Mouse (Mus musculus): ENCODE measurements around the gene Psrc1.

Gene Psrc1

DNA sequence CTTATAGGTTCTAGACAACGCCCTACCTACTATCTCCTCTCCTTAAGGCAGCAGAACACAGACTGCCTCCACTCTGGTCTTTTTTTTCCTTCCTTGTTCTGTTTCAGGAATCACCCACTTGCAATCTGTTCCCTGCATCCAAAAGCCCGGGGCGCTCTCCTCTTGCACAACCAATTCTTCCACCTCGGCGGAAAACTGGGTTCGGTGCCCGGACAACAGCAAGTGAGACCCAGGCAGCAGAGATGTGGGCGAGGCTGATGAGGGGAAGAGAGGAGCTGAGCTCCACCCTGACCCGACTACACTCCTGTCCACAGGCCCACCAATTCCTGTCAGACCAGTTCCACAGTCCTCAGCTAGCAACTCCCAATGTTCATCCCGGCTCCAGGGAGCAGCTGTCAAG is 2.5 kb downstream of the Psrc1 start:
- no peak for DNase-seq (ENCODE audit: extremely low spot score, low read depth, low spot score)

DNA sequence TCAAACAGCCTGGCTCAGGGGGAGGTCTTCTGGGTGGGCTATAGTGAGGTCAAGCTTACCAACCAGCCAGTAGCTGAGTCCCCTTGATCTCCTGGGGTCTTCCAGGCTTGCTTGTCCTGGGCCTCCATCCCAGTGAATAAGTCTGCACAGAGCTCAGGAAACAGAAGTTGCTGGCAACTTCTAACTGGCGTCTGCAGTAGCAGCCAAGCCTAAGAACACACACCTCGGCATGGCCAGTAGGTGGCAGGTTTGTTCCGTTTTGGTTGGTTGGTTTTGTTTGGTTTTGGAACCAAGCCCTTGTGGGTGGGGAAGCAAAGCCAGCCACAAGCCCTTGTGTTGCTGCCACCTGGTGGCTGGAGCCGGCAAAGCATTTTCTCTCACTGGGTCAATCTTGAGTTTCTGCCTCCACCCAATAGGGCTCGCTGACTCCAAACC is 5.5 kb downstream of the Psrc1 start:
- peak; percentile 99 for DNase-seq (ENCODE audit: extremely low spot score, low read depth, low spot score)

- no peak for DNase-seq (ENCODE audit: extremely low spot score, low read depth, low spot score)
Measured at GRCm38 (mm10) chr3:108392299-108392698, 8.7 kb downstream of the Psrc1 start.

GRCm38 (mm10) chr3:108392793-108393192 is 9.2 kb downstream of the Psrc1 start:
- no peak for DNase-seq (ENCODE audit: extremely low spot score, low read depth, low spot score)

GRCm38 (mm10) chr3:108398281-108398680 is 14.6 kb downstream of the Psrc1 start:
- DNase-seq (ENCODE audit: extremely low spot score, low read depth, low spot score): no peak

- no peak for DNase-seq (ENCODE audit: extremely low spot score, low read depth, low spot score)
Measured at GRCm38 (mm10) chr3:108400442-108400841, 16.8 kb downstream of the Psrc1 start.

GRCm38 (mm10) chr3:108401692-108402527 is 18.3 kb downstream of the Psrc1 start:
- peak; percentile 75 for DNase-seq (ENCODE audit: extremely low spot score, low read depth, low spot score)

- no peak for DNase-seq (ENCODE audit: extremely low spot score, low read depth, low spot score)
Measured at GRCm38 (mm10) chr3:108402528-108402920, 18.9 kb downstream of the Psrc1 start.

- DNase-seq (ENCODE audit: extremely low spot score, low read depth, low spot score): no peak
Measured at GRCm38 (mm10) chr3:108405536-108406305, 22.1 kb downstream of the Psrc1 start.

DNA sequence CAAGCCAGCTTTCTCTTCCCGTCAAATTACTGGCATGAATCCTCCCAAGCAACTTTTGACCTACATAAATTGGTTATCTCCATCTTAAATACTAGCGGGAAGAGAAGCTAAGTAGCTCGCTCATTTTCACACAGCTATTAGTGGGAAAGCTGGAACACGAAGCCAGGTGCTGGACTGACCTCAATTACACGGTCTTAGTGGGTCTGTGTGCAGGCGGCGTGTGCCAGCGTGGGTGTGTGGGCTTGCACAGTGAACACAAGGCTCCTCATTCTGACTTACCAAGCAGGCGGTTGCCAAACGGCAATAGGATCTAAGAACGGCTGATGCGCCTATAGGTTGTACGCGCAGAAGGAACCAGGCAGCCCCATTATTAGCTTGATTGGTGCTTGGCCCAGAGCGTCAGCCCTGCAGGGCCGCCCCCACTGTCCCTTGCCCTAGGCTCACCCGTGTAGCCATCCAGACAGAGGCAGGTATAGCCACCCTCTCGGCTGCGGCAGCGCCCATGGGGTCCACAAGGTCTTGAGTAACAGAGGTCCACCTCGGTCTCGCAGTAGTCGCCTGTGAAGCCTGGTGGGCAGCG is 22.8 kb downstream of the Psrc1 start:
- DNase-seq (ENCODE audit: extremely low spot score, low read depth, low spot score): no peak

- no peak for DNase-seq (ENCODE audit: extremely low spot score, low read depth, low spot score)
Measured at GRCm38 (mm10) chr3:108408517-108409008, 24.9 kb downstream of the Psrc1 start.

- no peak for DNase-seq (ENCODE audit: extremely low spot score, low read depth, low spot score)
Measured at GRCm38 (mm10) chr3:108409656-108410358, 26.2 kb downstream of the Psrc1 start.

- no peak for DNase-seq (ENCODE audit: extremely low spot score, low read depth, low spot score)
Measured at GRCm38 (mm10) chr3:108410359-108410714, 26.7 kb downstream of the Psrc1 start.

DNA sequence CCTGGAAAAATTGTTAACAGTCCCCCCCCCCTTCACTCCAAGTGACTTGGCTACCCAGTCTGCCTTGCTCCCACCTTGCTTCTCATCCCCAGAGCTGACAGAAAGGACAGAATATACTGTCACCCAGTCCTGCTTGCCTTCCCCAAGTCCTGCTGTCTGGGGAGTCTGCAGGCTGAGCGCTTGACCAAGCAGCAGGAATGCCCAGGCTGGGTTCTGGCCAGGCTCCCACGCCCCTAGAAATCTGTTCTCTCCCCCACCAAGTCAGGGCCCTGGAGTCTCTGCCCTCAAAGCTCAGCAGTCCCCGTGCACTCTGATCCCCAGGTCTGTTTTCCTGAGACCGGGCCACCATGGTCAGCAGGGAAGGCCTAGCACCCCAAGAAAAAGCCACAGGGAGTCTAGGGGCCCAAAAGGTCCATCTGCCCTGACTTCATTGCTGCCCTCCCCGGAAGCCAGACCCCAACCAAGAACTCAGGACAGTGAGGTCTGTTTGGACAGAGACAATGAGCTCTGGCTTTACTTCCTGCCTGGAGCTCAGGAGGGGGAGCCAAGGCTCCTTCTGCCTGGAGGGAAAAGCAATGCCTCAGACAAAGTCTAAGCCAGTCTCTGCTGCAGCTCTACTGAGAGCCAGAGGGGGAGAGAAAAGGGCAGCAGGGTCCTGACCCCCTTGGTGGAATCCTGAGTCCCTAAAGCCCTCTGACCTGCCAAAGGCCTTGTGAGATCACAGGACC is 27.6 kb downstream of the Psrc1 start:
- no peak for DNase-seq (ENCODE audit: extremely low spot score, low read depth, low spot score)

GRCm38 (mm10) chr3:108411754-108412121 is 28.1 kb downstream of the Psrc1 start:
- DNase-seq (ENCODE audit: extremely low spot score, low read depth, low spot score): no peak

- DNase-seq (ENCODE audit: extremely low spot score, low read depth, low spot score): no peak
Measured at GRCm38 (mm10) chr3:108413634-108414360, 30.2 kb downstream of the Psrc1 start.

DNA sequence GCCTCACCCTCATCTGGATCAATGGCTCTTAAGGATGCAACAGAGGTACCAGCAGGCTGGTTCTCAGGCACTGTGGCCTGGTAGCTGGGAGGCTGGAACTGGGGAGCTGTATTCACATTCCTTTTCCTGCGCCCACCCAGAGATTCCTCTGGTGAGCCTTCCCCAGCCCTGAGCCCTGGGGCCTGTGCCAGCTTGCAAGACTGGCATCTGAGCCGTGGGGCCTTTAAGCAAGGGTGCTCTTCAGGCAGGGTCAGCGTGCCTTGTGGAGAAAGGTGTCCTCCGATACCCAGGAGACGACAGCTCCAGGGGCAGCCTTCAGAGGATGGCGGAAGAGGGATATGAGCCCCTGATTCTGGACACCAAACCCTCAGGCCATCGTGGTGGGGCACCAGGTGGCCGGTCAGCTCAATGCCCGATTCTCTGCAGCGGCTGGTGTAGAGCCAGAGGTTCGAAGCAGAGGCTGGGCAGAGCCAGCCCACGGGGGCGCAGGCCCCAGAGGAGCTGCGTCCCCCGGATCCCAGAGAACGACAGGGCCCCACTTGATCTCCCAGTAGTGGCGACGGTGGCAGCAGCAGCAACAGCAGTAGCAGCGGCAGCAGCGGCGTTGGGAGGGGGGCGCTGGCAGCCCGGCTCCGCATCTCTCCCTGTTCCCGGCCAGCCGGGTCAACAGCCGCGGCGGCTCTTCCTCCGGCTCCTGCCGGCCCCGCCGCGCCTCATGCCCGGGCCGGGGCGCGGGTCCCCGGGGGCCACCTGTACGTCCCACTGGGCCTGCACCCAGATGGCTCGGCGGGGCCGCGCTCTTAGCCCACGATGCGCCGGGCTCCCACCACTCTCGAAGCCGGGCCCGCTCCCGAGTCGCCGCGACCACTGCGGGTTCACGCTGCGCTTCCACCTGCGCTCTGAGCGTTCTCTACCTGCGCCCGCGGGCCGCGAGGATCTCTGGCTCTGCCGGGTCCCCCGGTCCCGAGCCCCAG is 31.5 kb downstream of the Psrc1 start, which contains the start of gene Celsr2:
Gene Celsr2 (minus strand): TSS at position 696 of the 974 bp plus-strand sequence.
- no peak for DNase-seq (ENCODE audit: extremely low spot score, low read depth, low spot score)

- DNase-seq (ENCODE audit: extremely low spot score, low read depth, low spot score): no peak
Measured at GRCm38 (mm10) chr3:108415831-108416223, 32.2 kb downstream of the Psrc1 start.
